Comparison of ENCODE assay signal across 20 mouse cellular contexts in the genomic region with DNA sequence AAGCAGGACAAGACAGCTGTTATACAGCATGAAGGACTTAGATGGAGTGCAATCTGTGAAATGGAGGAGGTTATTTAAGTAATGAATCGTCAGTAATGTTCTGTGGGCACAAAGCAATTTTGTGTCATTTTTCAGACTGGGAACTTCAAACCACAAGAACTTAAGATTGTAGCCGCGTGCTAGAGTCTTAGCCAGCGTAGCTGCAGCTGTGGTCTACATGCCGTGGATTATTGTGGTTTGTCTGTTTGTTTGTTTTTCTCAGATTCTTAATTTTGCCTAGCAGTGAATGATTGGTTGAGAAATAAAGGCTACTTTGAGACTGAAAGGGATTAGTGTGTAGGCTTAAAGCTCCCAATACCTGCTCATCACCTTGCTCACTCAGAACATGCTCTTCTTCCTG.
A peak's percentile ranks its signal among the peaks of the same experiment; 100 is the strongest.
DNase-seq lines count a peak whose midpoint lies in the region; ATAC-seq and TF ChIP-seq lines count a peak whose summit lies in the region.
"Had no signal": no experiment of that assay in that cellular context is flagged by ENCODE, and none has a peak within 500 bp of the region (broad histone marks: within the 10 kb centered on the region; RNA-seq: fewer than 3 reads in every experiment).

No protein-coding gene starts in this region.

- no peak overlapping the region for H3K9ac ChIP-seq in kidney, postnatal 0 days (ENCODE audit: low read depth, low read length)
- H3K9ac ChIP-seq in kidney, embryonic 15.5 days = no peak overlapping the region
- no peak overlapping the region for H3K9ac ChIP-seq in kidney, embryonic 16.5 days (replicated peaks; ENCODE audit: low read length)
- H3K9ac ChIP-seq: embryonic facial prominence, embryonic 13.5 days; forebrain, embryonic 13.5 days; forebrain, embryonic 15.5 days; forebrain, postnatal 0 days had no signal

- TF ChIP-seq CTCF in kidney, postnatal 0 days (IDR thresholded peaks at IDR 0.05; ENCODE audit: low read depth) = no peak
- TF ChIP-seq CTCF in Patski (IDR thresholded peaks at IDR 0.05) = no peak

- no peak overlapping the region for H3K4me3 ChIP-seq in kidney, postnatal 0 days (replicated peaks; ENCODE audit: low read depth, low read length)
- H3K4me3 ChIP-seq in kidney, embryonic 15.5 days (replicated peaks) = no peak overlapping the region
- no peak overlapping the region for H3K4me3 ChIP-seq in kidney, embryonic 16.5 days (ENCODE audit: low read length)
- H3K4me3 ChIP-seq in hindbrain, embryonic 10.5 days = no peak overlapping the region
- H3K4me3 ChIP-seq: embryonic facial prominence, embryonic 13.5 days; forebrain, embryonic 13.5 days; forebrain, embryonic 15.5 days had no signal

- no peaks in the 10 kb centered on the region for H3K9me3 ChIP-seq in kidney, postnatal 0 days (replicated peaks; ENCODE audit: low read length)
- no peaks in the 10 kb centered on the region for H3K9me3 ChIP-seq in kidney, embryonic 15.5 days (replicated peaks)
- no peaks in the 10 kb centered on the region for H3K9me3 ChIP-seq in kidney, embryonic 16.5 days (ENCODE audit: low read length)
- no peaks in the 10 kb centered on the region for H3K9me3 ChIP-seq in hindbrain, embryonic 10.5 days
- H3K9me3 ChIP-seq: embryonic facial prominence, embryonic 13.5 days; forebrain, embryonic 13.5 days; forebrain, embryonic 15.5 days had no signal

- ATAC-seq in kidney, postnatal 0 days (replicated peaks; ENCODE audit: low FRiP score, low read depth) = no peak
- ATAC-seq in kidney, embryonic 15.5 days (replicated peaks; ENCODE audit: low FRiP score) = no peak
- ATAC-seq in kidney, embryonic 16.5 days (ENCODE audit: low FRiP score, low TSS enrichment) = no peak
- ATAC-seq in Patski = peak; percentile 39
- ATAC-seq in inflammation-experienced regulatory T-cells, adult 6 months = no peak
- ATAC-seq: forebrain, embryonic 13.5 days; forebrain, embryonic 15.5 days; forebrain, postnatal 0 days had no signal

- 68% methylated on average over 5 of the region's 5 CpGs for WGBS in kidney, postnatal 0 days
- 78% methylated on average over 5 of the region's 5 CpGs for WGBS in kidney, embryonic 15.5 days
- WGBS in kidney, embryonic 16.5 days = 72% methylated on average over 5 of the region's 5 CpGs
- WGBS in hindbrain, embryonic 10.5 days = 86% methylated on average over 5 of the region's 5 CpGs

- no peaks in the 10 kb centered on the region for H3K36me3 ChIP-seq in kidney, postnatal 0 days (ENCODE audit: insufficient read depth, low read length)
- H3K36me3 ChIP-seq in kidney, embryonic 15.5 days = no peaks in the 10 kb centered on the region
- H3K36me3 ChIP-seq in kidney, embryonic 16.5 days (ENCODE audit: insufficient read depth, low read length) = no peaks in the 10 kb centered on the region
- H3K36me3 ChIP-seq in hindbrain, embryonic 10.5 days = no peaks in the 10 kb centered on the region
- H3K36me3 ChIP-seq: embryonic facial prominence, embryonic 13.5 days; forebrain, embryonic 15.5 days had no signal

- no peak overlapping the region for H3K27ac ChIP-seq in kidney, postnatal 0 days
- H3K27ac ChIP-seq in kidney, embryonic 15.5 days = no peak overlapping the region
- no peak overlapping the region for H3K27ac ChIP-seq in kidney, embryonic 16.5 days (ENCODE audit: low read length)
- no peak overlapping the region for H3K27ac ChIP-seq in hindbrain, embryonic 10.5 days
- H3K27ac ChIP-seq: embryonic facial prominence, embryonic 13.5 days; forebrain, embryonic 13.5 days; forebrain, embryonic 15.5 days had no signal

- CTCF ChIA-PET in Patski (lab: Charles Lee) = no interaction called here

- DNase-seq in kidney, postnatal 0 days (ENCODE audit: low spot score) = peak; percentile 44
- DNase-seq in kidney, postnatal 14 days = peak; percentile 3
- DNase-seq in 3T3-L1 (ENCODE audit: low read depth, low spot score) (peak; percentile 12), Patski (ENCODE audit: low read depth, low spot score) (no peak)
- no peak for DNase-seq in hindbrain, embryonic 10.5 days (ENCODE audit: low spot score)
- DNase-seq: adrenal gland, adult 2 months; adrenal gland, postnatal 10 days; adrenal gland, postnatal 25 days; cerebellum, adult 11 months; cerebellum, adult 18-20 months; cerebellum, adult 9-10 months; cerebellum, postnatal 10 days; cerebellum, postnatal 25 days; forebrain, postnatal 0 days had no signal

- POLR2A ChIA-PET in Patski (lab: Charles Lee) = no interaction called here

- no peaks in the 10 kb centered on the region for H3K27me3 ChIP-seq in kidney, postnatal 0 days (ENCODE audit: insufficient read depth, low read length)
- no peaks in the 10 kb centered on the region for H3K27me3 ChIP-seq in kidney, embryonic 15.5 days
- no peaks in the 10 kb centered on the region for H3K27me3 ChIP-seq in kidney, embryonic 16.5 days (ENCODE audit: insufficient read depth, low read length)
- no peaks in the 10 kb centered on the region for H3K27me3 ChIP-seq in Patski
- no peaks in the 10 kb centered on the region for H3K27me3 ChIP-seq in hindbrain, embryonic 10.5 days (ENCODE audit: insufficient read depth, poor library complexity, severe bottlenecking)
- H3K27me3 ChIP-seq: forebrain, embryonic 13.5 days; forebrain, embryonic 15.5 days had no signal

- no peaks in the 10 kb centered on the region for H3K4me1 ChIP-seq in kidney, postnatal 0 days (replicated peaks; ENCODE audit: insufficient read depth, low read length)
- H3K4me1 ChIP-seq in kidney, embryonic 15.5 days = no peaks in the 10 kb centered on the region
- no peaks in the 10 kb centered on the region for H3K4me1 ChIP-seq in kidney, embryonic 16.5 days (ENCODE audit: insufficient read depth, low read length)
- no peaks in the 10 kb centered on the region for H3K4me1 ChIP-seq in hindbrain, embryonic 10.5 days (replicated peaks)
- H3K4me1 ChIP-seq: embryonic facial prominence, embryonic 13.5 days; forebrain, embryonic 13.5 days; forebrain, embryonic 15.5 days had no signal

- in situ Hi-C loops in Patski (cut with MboI; ENCODE audit: low pct_unique_long_range_greater_than_20kb) = no loop called here

- no peak overlapping the region for H3K4me2 ChIP-seq in kidney, postnatal 0 days (ENCODE audit: low read length)
- no peak overlapping the region for H3K4me2 ChIP-seq in kidney, embryonic 15.5 days
- H3K4me2 ChIP-seq in kidney, embryonic 16.5 days (replicated peaks; ENCODE audit: low read depth, low read length) = no peak overlapping the region
- H3K4me2 ChIP-seq: embryonic facial prominence, embryonic 13.5 days; forebrain, embryonic 13.5 days; forebrain, embryonic 15.5 days had no signal

Comparison
In these comparisons a context has a peak if more than half of its experiments do, and no peak if none do; other contexts are left out.
1. DNase-seq: peak in kidney, postnatal 0 days (single experiment), kidney, postnatal 14 days (single experiment) and 3T3-L1 (single experiment); none in Patski (single experiment) and hindbrain, embryonic 10.5 days (single experiment).